Mouse (Mus musculus) kidney, postnatal 25 days (tissue): ENCODE data around the gene Sox14.
A peak's percentile ranks its signal among the peaks of the same experiment; 100 is the strongest.

Source experiments
- DNase-seq, 2 experiments: peaks; one replicate each; pipeline ENCODE4 v3.0.0; 2021; ENCODE audit warnings: mixed read lengths in 2 of 2

Gene Sox14

GRCm38 (mm10) chr9:99846820-99847219 lies 29.1 kb downstream of the Sox14 start:
- DNase-seq, result peak; percentile 47 to 79

- DNase-seq, result no peak
These were observed 36.6 kb downstream of the Sox14 start for GRCm38 (mm10) chr9:99839367-99839766.

GRCm38 (mm10) chr9:99838877-99839276 lies 37.1 kb downstream of the Sox14 start:
- DNase-seq, result no peak

- no peak for DNase-seq
These were observed 39.3 kb downstream of the Sox14 start for GRCm38 (mm10) chr9:99836707-99837106.

GRCm38 (mm10) chr9:99835624-99836430 lies 40.1 kb downstream of the Sox14 start:
- no peak for DNase-seq
